Mouse (Mus musculus): ENCODE data around the gene Foxi2. TPM values are rescaled to one million over a fixed set of nuclear protein-coding genes. Genes with fewer than 3 reads are reported as not detected.

Gene Foxi2
- polyA plus RNA-seq, 1 experiment from 2014 or later = not detected

- H3K27me3 ChIP-seq (ENCODE audit: control insufficient read depth, insufficient read depth, low read depth, low read length) = no peaks in the 10 kb centered on the region
- no peaks in the 10 kb centered on the region for H3K4me1 ChIP-seq (ENCODE audit: control insufficient read depth, low read depth, low read length)
- H3K4me3 ChIP-seq (ENCODE audit: low read depth, low read length) = no peak overlapping the region
- ATAC-seq (ENCODE audit: low read depth) = no peak
- H3K9me3 ChIP-seq (replicated peaks; ENCODE audit: control insufficient read depth, low read length) = no peaks in the 10 kb centered on the region
- 45% methylated on average over 3 of the region's 3 CpGs for WGBS (ENCODE audit: insufficient replicate concordance)
- H3K27ac ChIP-seq (ENCODE audit: low read length) = no peak overlapping the region
- no peak overlapping the region for H3K9ac ChIP-seq (ENCODE audit: low read depth, low read length)
- no peaks in the 10 kb centered on the region for H3K36me3 ChIP-seq (ENCODE audit: control insufficient read depth, insufficient read depth)
- H3K4me2 ChIP-seq (ENCODE audit: low read depth, low read length) = no peak overlapping the region
Measured at GRCm38 (mm10) chr7:135451340-135451739, 41.2 kb downstream of the Foxi2 start.

- Histone ChIP-seq H3K4me3 (ENCODE audit: low read depth, low read length) (no peak overlapping the region), H3K27ac (ENCODE audit: low read length) (no peak overlapping the region), H3K9me3 (replicated peaks; ENCODE audit: control insufficient read depth, low read length) (no peaks in the 10 kb centered on the region), H3K4me2 (ENCODE audit: low read depth, low read length) (no peak overlapping the region), H3K36me3 (ENCODE audit: control insufficient read depth, insufficient read depth) (no peaks in the 10 kb centered on the region), H3K27me3 (ENCODE audit: control insufficient read depth, insufficient read depth, low read depth, low read length) (no peaks in the 10 kb centered on the region), H3K4me1 (ENCODE audit: control insufficient read depth, low read depth, low read length) (no peaks in the 10 kb centered on the region), H3K9ac (ENCODE audit: low read depth, low read length) (no peak overlapping the region)
- ATAC-seq (ENCODE audit: low read depth) = no peak
- 36% methylated on average over 1 of the region's 1 CpGs for WGBS (ENCODE audit: insufficient replicate concordance)
Measured at GRCm38 (mm10) chr7:135452366-135452765, 42.3 kb downstream of the Foxi2 start.

GRCm38 (mm10) chr7:135453690-135454089, 43.6 kb downstream of the Foxi2 start:
- no peaks in the 10 kb centered on the region for H3K9me3 ChIP-seq (replicated peaks; ENCODE audit: control insufficient read depth, low read length)

More at GRCm38 (mm10) chr7:135453690-135454089, 43.6 kb downstream of the Foxi2 start:
- WGBS (ENCODE audit: insufficient replicate concordance) = 24% methylated on average over 3 of the region's 3 CpGs
- Histone ChIP-seq H3K4me2 (ENCODE audit: low read depth, low read length) (no peak overlapping the region), H3K4me1 (ENCODE audit: control insufficient read depth, low read depth, low read length) (no peaks in the 10 kb centered on the region), H3K27ac (ENCODE audit: low read length) (no peak overlapping the region), H3K4me3 (ENCODE audit: low read depth, low read length) (no peak overlapping the region), H3K36me3 (ENCODE audit: control insufficient read depth, insufficient read depth) (no peaks in the 10 kb centered on the region), H3K27me3 (ENCODE audit: control insufficient read depth, insufficient read depth, low read depth, low read length) (no peaks in the 10 kb centered on the region), H3K9ac (ENCODE audit: low read depth, low read length) (no peak overlapping the region)
- no peak for ATAC-seq (ENCODE audit: low read depth)

Other genes with a start within 250 kb of the Foxi2 start
- gene Nps, start 151.6 kb upstream of the Foxi2 start, polyA plus RNA-seq (2015; fragmentation: Nextera tagmentation; extraction: Ambion mirVana) = not detected in 2 replicates
- 0.13 TPM in 1 of 2 replicates, not detected in the other for gene Clrn3, start 118.3 kb downstream of the Foxi2 start, polyA plus RNA-seq (2015; fragmentation: Nextera tagmentation; extraction: Ambion mirVana)
- 2.7 and 3.0 TPM in 2 replicates for gene Ptpre, start 127.2 kb downstream of the Foxi2 start, polyA plus RNA-seq (2015; fragmentation: Nextera tagmentation; extraction: Ambion mirVana)